Mouse (Mus musculus): ENCODE measurements around the gene Brd3.

GRCm38 (mm10) chr2:27482265-27482861 lies 25.1 kb downstream of the Brd3 start:
- no peak for TF ChIP-seq CTCF (IDR thresholded peaks at IDR 0.05; ENCODE audit: borderline replicate concordance, insufficient read depth, low read depth, low read length)
- no peak for TF ChIP-seq POLR2A (IDR thresholded peaks at IDR 0.05; ENCODE audit: borderline replicate concordance, insufficient read depth, low read length)
